Mouse (Mus musculus) brain, embryonic 14.5 days (tissue): ENCODE measurements at regions not wholly inside any gene's neighbourhood (a gene's known extent, or its start where the extent isn't known, plus 50 kb on each side); places are given as distances from the start of the nearest gene placed in this dataset.

Source experiments
- CTCF ChIP-seq: fragments of 200-500 bp; IDR thresholded peaks from 2 replicates; pipeline ENCODE4 v1.5.1; 2012; ENCODE audit warnings: inconsistent platforms, mild to moderate bottlenecking, moderate library complexity, borderline replicate concordance; ENCODE audit not compliant: insufficient read depth, insufficient read length; ENCODE audit errors: extremely low read depth
- POLR2A ChIP-seq: fragments of 200-500 bp; IDR thresholded peaks from 2 replicates; pipeline ENCODE4 v1.6.1; 2012; ENCODE audit warnings: mild to moderate bottlenecking, inconsistent platforms, borderline replicate concordance; ENCODE audit not compliant: poor library complexity, insufficient read depth, insufficient read length, severe bottlenecking; ENCODE audit errors: extremely low read depth

DNA sequence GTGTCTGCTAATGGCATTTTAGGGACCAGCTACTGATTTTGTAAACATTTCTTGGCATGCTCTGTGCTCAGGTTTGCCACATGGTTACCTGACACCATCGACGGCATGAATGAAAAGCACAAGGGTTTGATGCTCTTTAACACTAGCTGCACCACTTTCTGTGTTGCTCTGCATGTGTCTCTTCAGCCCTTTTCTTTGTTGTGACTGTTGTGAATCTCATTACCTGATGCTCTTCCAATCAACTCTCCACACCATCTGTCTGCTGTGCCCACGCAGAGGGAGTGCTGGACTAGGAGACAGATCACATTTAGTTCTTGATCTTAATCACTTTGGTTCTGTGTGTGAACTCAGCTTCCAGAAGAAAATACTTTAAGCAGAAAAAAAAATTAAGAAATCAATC lies 496.6 kb downstream of the Dok5 start:
- TF ChIP-seq CTCF (no peak), POLR2A (no peak)
